Mouse (Mus musculus) gastrocnemius, adult 18-20 months (tissue): Measurements from ENCODE around the gene Crnkl1. TPM values are rescaled to one million over a fixed set of nuclear protein-coding genes. Genes with fewer than 3 reads are reported as not detected.
"Not testable (repeated sequence)": the region's sequence is repeated elsewhere in the genome, so short reads cannot be mapped to it uniquely, and the experiment has no call there.

ENCODE experiments used
- DNase-seq: peaks from one replicate; pipeline ENCODE4 v3.0.0; 2021; ENCODE audit warnings: low spot score
- total RNA-seq, 2 experiments: library from RNA; stranded (reverse); gene quantifications; 2 replicates each; pipeline ENCODE4 v1.2.3; 2021

The Crnkl1 gene
- total RNA-seq, 2 experiments from 2014 or later, result 17.0 to 17.1 TPM

DNA sequence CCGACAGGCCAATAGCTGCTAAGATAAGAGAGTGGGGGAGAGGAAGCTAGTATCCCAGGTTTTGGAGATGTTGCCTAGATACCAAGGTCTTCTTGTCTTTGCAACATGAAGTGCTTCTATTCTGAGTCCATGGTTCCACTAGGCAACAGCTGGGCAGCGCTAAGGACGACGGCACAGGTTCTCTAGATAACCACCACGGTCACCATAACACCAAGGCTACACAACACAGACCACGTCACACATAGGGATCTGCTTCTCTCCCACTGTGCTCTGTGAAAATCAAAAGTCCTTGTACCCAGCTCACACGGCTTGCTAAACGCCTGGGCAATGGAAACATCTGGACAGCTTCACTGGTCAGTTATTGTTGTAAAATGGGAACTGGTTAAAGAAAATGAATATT is 2.2 kb upstream of the Crnkl1 start:
- no peak for DNase-seq

DNA sequence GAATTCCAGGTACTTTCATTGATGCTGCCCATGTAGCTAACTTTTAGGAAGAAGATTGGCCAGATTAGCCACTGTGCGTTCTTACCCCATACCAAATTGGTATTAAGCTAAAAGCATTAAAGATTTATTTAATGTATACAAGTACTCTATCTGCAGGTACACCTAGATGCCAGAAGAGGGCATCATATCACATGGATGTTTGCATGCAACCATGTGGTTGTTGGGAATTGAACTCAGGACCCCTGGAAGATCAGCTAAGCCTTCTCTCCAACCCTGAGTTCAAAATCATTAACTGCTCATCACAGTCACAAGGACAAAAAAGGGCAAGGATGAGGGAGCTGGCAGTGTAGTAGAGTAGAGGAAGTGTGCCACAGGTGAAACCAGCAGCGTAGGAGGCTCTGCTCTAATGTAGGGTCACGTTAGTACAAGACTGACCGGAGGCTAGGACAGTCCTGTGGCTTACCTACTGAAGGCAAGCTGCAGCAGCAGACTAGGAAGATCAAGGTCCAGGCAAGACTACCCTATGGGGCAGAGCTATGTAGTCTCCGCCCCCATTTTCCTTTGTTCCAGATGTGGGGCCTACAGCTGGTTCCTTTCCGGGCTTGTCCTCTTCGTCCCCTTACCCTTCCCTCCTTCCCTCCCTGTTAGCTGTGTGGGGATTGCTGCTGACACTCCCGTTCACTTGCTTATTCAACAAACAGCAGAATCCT is 13.7 kb downstream of the Crnkl1 start:
- no peak for DNase-seq

DNA sequence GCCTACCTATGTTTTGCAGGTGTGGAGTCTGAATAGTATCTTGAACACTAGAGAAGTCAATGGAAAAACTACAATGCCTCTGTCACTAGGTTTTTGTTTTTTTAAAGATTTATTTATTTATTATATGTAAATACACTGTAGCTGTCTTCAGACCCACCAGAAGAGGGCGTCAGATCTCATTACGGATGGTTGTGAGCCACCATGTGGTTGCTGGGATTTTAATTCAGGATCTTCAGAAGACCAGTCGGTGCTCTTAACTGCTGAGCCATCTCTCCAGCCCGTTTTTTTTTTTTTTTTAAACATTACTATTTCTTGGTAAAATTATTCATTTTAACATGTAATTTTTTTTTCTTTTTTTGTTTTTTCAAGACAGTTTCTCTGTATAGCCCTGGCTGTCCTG is 28.9 kb downstream of the Crnkl1 start:
- DNase-seq, result not testable (repeated sequence)

DNA sequence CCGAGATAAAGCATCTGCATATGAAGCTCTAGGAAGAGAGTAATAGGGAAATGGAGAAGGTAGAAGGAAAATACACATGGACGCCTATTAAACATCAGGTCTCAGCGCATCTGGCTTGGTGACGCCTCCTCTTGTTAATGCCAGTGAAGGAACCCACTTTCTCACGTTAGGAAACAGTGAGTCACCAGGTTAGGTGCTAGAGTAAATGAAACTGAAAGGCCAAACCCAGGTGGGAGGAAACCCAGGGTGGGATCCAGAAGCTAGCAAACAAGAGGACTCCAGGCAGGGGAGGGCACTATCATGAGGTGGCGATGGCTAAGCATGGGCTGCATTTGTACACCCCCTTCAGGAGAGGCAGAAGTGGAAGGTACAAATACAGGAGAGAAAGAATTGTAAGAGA is 29.7 kb downstream of the Crnkl1 start:
- no peak for DNase-seq

DNA sequence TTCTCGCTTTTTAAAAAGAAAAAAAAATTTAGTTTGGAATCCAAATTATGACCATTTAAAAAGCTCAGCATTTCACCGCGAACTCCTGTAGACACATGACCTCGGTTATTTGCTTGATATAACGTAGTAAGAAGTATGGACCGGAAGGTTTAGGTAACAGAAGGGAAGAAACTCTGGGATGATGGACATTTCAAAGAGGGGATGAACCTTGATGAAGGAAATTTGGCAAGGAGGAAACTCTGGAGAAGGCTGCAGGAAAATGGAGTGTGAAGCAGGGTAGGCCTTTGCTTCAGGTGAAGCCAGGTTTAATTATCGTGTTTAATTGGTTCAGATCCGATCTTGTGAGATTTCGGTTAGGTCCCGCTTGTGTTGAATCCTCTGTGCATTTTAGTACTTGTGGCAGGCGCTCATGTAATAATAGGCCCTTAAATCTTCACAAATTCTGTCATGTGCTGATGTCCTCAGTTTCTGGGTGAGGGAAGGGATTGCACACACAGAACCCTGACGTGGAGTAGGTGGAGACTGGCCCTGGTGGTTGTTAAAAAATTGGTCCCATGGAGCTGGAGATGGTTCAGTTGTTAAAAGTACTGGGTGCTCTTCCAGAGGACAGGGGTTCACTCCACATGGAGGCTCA is 30.7 kb downstream of the Crnkl1 start:
- DNase-seq, result no peak

DNA sequence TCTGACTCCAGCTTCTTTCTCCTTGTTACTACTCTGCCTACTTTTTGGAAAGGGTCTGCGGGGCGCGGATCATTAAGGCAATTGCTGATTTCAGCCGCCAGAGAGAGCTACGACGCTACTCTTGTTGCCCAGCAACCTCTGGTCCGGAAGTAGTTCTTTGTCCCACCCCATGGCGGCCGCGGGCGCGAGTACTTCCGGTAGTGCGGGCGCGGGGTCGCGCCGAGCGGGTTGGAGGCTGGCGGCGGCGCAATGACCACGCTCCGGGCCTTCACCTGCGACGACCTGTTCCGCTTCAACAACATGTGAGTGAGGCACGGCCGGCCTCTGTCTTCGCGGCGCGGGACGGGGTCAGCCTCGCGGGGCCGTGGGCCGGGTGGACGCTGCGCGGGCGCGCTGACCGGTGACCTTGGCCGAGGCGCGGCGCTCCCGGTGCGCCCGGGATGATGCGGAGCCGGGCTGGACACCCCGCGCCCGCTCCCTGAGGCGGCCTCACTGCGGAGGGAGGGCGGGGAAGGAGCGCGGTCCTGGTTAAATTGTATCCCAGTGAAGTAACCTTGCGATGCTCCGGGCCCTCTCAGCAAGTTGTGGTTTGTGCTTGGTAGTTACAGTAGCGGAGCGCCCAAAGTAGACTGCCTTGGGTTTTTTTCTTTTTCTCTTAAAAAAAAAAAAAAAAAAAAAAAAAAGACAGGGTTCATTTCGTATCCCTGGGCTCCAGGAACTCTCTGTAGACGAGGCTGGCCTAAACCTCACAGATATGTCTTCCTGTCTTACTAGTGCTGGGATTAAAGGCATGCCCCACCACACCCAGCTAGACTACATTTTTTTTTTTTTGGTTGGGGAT is 31.5 kb downstream of the Crnkl1 start:
- DNase-seq, result peak; percentile 92

DNA sequence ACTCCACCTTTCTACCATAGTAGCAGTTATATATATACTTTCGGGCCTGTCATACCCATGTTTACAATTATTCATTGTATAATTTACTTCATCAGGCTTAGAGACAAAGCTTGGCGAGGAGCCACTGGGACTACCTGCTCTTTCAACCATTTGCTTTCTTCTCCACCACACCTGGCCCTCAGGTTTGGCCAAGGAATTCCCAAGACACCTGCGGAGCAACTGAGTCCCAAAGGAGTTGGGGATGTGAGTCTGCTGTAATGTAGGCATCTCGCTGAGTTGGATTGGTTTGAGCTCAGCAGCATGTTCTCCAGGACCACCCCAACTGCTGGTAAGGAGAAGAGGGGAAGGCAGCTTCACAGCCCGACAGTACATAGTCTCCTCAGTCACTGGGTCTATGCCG is 33.0 kb downstream of the Crnkl1 start, which contains the start of gene Naa20:
Gene Naa20, plus strand, starts transcription at position 239 of the 400 bp plus-strand sequence.
- no peak for DNase-seq

DNA sequence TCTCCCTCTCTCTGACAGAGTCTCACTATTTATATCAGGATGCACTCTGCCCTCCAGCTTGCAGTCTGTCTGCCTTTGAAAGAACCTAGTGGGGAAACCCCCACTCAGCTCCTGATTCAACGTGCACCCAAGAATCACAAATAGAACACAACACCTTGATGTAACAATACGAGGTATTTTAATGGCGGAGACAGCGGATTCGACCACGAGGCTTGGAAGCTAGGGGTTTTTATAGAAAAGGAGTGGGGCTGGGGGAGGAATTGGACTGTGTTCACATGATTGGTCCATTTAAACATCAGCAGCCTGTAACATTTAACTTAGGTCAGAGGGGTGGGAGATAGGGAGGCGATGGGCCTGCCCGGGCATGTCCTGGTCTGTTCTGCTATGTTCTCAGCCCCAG is 34.5 kb downstream of the Crnkl1 start:
- not testable (repeated sequence) for DNase-seq

DNA sequence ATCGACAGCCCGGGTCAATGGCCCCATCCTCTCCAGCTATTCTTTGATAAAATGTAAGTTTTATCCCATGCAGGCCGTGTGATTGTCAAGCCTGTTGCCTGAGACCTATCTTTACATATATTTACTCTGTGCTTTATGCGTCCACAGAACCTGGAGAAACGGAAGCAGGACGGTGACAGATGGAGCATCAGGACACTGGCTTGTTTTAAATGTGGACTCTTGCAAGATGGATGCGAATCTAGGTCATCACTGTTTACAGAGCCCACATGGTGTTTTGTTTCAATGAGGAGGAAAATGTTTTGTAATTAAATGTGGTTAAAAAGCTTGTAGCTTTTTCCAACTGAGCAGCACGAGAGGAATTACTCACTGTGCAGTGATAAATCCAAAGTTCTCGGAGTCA is 36.7 kb downstream of the Crnkl1 start:
- DNase-seq, result no peak

DNA sequence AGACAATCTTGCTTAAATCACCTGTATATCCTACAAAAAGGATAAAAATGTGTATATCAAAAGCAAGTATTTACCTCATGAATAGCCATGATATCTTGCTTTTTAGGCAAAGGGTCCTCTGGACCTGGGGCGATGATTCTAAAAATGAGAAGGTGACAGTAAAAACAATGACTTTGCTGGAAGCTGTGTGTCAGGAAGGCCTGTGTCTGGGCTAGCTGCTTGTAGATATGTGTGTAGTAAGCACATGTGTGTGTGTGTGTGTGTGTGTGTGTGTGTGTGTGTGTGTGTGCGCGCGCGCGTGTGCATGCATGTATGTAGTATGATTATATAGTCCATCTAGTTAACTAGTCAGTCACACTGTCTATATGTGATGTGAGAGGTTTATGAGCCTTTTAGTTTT is 41.1 kb downstream of the Crnkl1 start:
- no peak for DNase-seq

DNA sequence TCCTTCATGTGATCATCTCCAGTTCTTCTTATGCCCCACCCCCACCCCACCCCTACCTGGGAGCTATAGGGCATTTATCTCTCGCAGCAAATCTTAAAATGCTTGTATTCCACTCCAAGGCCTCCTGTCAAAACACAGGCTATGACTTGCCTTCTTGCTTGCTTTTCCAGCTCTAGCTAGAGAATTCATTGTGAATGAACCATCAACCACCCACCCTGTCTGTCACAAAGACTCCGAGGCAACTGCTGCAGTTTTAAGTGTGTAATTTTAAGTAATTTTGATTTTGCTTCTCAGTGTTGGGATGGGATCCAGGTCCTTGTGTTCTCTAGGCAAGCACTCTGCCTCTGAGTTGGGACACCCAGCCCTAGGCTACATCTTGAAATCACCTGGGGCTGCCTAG is 44.2 kb downstream of the Crnkl1 start:
- no peak for DNase-seq

DNA sequence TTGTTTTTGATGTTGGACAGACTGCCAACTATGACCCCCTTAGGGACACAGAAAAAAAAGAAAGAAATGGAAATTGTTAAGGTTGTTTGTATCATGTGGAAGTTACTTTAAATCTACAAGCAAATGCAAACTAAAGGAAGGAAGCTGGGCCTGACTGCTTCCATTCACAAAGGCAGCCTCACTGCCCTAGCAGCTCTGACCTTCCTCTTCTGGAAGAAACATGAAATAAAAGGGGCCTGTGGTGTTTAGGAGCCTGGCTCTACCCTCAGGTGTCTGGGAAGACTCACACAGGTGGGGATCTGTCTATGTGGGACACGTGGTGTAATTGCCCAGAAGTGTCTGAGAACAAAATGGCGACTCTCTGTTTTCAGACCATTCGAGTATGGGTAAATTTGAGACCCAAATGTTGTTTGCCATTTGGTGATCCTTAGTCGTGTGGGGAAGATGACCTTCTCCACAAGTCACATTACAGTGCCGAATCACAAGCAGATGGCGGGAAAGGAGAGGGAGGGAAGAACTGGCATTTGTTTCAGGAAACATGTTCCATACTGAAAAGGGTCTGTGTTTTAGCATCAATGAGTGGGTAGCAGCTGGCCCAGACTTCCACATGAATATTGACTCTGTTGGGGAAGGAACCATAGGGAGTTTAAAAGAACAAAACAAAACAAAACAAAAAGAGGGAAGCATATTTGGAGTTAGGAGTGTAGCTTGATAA is 45.9 kb downstream of the Crnkl1 start:
- no peak for DNase-seq

DNA sequence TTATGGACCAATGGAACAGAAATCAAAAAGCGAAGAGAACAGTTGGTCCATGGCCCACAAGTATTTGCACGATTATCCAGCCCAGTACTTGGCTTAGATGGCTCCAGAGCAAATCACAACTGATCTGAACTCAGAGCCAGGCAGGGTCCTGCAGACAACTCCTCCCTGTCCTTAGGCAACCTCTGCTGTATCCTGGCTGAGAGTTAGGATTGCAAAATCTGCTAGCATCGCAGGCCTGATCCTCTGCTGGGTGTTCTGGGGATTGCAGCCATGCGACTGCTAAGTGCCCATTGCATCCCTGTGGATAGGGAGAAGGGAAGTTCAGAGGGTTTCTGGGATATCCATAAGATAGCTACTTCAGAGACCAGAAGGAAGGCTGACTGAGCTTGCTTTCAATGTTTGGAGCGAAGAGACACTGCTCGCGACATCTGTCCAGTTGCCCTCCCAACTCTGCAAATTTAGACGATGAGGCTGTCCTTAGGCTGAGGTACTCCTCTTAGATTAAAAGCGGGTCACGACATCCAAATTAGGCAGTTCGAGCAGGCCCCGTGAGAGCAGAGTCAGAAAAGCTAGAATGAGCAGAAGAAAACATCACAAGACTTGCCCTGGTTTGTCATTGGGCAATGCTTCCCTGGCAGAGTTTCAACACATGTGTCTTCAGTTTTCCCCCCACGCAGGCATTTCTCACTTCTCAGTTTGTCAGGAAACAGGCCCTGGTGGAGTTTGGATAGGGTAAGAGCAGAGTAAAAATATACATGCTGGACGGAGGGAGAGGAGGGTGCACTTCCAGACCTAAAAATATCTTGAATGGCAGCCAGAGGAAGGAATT is 46.7 kb downstream of the Crnkl1 start:
- DNase-seq, result peak; percentile 81

DNA sequence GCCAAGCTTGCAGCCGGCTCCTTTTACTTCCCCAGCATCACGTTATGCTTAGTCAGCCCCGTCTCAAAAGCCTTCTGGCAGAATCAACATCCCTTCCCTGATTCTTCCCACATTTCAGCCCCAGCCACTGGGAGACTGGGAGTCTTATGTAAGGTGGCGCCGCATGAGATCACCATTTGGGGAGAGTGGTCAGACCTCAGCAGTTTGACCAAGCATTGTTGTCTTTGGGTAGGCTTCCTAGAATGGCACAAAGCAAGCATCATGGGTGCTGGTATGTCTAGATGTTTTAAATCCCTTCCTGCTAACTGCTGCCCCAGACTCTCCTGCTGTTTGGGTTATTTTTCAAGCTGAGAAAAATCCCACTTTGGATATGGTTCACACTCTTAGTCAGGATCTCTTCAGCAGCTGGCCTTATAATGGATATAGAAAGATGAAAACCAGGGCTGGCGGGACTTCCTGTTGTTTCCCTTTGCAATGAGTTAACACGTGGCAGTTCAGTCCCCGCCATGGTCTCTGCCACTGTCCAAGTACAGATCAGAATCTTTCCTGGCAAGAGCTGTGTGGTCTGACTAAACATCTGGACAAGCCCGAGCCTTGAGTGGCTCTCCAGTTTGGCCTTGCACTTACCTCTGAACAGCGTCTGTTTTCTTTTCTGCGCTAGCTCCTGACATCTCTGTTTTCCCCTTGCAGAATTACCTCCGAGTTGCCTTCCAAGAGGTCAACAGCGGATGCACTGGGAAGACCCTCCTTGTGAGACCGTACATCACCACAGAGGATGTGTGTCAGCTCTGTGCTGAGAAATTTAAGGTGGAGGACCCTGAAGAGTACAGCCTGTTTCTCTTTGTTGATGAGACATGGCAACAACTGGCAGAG is 49.7 kb downstream of the Crnkl1 start:
- DNase-seq, result peak; percentile 69

DNA sequence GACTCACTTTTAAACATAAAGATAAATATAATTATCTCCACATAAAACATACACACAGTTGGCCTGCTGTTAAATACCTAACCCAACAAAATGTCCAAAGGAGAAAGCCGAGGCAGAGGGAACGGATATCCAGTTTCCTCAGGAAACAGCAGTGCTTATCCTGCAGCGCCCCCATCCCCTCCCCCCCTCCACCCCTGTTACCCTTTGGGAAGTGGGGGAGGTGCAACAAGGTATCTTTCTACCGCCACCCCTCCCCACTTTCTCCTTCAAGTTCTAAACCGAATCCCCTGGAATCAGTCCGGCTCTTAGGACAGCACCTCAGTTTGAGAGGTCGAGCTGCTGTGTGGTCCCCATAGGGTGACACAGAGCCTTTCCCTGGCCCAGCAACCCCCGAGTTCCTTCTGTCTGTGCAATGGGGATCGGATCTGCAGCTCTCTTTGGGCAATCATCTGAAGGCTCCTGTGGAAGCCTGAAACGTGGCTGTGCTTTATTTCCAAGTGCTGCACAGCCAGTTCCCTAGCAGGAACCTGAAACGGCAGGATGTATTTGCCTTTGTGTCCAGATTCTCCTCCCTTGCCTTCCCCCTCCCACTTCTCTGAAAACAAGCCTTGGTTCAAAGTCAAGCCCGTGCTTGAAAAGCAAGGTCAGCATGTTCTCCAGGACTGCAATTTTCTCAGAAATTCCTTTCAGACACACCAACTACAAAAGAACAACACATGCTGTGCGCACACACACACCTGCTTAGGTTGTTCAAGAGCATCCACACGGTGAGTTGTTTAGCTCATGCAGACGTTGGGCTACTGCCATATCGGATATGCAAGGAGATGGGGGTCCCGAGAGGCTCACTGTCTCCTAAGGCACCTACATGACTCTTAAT is 50.5 kb downstream of the Crnkl1 start:
- no peak for DNase-seq

DNA sequence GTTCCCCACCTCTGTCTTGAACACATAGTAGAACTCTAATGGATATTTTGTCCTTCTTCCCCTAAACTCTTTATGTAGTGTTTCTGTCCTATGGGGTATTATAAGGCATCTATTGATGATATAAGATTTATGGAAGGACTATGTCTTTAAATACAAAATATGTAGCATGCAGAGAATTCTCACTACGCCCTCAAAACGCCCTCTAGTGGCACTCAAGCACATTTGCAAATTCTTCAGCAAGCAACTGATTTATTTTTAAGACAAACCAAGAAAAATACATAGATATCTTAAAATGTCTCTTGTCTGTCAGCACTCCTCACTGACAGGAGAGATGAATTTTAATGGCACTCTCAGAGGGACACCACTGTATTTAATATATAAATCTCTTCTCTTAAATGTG is 52.4 kb downstream of the Crnkl1 start:
- no peak for DNase-seq

DNA sequence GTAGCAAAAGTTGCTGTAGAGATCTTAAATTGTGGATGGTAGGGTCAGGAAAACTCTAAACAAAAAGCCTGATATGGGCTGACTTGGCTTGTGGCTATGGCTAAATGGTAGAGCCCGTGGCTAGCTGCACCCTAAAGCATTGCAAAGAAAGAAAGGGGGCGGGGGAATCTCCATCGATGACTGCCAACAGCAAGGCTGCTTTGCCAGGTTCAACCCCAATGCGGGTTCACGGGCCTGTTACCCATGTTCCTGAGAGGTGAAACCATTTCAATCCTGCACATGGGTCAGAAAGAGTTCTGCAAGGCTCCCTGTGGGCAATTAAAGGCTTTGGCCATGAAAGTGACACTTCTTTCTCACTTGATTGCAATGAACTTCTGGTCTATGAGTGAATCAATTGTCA is 52.9 kb downstream of the Crnkl1 start:
- DNase-seq, result no peak

DNA sequence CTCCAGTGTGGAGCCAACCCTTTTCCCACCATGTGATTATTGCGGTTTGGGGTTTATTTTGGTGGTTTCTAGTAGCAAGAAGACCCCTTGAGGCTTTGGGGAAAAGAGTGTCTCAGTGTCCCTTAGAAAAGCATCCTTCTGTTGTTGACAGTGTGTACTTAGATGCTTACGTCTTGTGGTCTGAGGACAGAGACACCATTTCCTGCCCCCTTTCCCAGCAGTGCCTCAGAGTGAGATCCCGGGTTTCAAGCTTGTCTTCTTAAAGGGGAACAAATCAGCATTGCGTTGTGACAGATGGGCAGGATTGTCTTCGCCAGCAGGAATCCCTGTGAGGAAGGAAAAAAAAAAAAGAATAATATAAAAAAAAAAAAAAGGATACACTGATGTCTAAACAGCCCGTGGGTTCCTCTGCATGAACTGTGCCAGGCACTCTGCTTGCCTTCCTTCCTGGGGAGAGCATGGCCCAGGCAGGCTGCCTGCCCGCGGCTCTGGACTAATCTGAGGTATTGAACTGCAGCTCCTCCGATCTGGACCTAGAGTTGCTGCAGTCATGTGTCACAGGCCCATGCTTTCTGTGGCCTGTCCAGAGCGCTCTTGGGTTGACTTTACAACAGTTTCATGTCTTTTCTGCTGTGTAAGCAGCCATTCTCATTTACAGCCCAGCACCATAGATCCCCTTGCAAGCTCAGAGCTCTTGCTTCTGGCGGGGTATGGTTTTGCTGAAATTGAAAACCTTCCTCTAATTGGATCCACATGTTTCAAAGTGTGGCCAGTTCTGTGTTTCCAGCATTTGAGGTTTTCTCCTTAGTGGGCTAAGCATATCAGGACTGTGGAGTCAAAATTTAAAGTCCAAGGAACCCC is 53.7 kb downstream of the Crnkl1 start:
- peak; percentile 35 for DNase-seq
